Mouse (Mus musculus) hindlimb bud, embryonic 11.5 days (tissue): ENCODE measurements around the gene Cdt1.

Experiments used
- DNase-seq: peaks from one replicate; pipeline ENCODE4 v3.0.0-alpha.2; 2012; ENCODE audit warnings: low read depth, low spot score; ENCODE audit errors: extremely low spot score

Cdt1 gene

DNA sequence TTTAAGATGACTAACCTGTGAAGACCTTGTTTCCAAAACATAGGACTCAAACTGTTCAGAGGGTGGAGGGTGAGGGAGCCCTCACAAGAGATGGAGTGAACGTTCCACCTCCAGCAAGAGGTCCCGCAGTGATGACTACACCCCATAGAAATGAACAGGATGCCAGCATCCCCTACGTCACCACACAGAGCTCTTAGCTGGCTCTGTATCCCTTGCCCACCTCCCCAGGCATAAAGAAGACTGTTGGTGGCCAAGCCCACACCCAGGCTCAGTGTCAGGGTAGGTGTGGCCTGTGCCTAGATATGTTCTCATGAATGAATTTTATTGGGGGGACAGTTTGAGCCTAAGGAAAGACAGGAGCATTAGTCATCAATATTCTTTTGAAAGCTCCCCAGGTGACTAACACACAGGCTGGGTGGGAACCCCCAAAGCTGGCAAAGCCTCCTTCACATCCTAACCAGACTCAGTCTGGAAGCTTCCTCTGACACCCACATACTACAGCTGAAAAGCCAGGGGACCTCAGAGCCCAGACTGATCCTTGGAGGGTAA, 18.9 kb upstream of the Cdt1 start:
- DNase-seq: no peak

DNA sequence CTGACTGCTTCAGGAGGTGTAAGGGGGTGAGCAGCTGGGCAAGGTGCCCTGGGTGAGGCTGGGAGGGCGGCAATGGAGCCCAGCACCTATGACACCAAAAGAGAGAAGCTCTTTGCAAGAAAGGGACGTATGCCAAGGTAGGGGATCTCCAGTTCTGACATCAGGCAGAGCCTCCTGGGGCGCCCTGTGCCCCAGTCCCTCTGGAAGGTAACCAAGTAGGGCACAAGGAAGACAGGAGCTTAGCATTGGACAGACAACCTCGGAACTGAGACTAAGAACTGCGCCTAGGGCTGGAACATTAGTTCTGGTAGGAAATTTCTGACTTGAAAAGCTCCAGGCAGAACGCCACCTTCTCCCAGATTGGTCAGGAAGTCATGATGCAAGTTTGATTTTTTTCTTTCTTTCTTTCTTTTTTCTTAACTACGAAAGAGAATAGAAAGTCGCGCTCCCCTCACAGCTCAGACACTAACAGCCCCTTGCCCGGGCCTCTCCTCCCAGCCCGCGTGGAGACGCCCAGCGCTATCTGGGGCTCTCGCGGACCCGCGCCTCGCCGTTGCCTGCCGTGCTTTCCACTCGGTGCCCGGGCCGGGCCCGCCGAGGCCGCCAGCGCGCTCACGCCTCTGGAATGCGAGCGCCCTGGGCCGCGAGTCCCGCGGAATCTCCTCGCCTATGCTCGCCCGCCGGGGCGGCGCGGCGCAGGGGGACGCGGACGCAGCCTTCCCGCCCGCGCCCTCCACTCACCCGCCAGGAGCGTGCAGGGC, 17.4 kb upstream of the Cdt1 start:
- no peak for DNase-seq

- no peak for DNase-seq
These were observed 16.9 kb upstream of the Cdt1 start for GRCm38 (mm10) chr8:122550995-122551264.

- peak; percentile 71 for DNase-seq
These were observed 16.4 kb upstream of the Cdt1 start, which contains the start of gene Piezo1 for GRCm38 (mm10) chr8:122551265-122552051. Gene Piezo1 (minus strand): TSS chr8:122551329.

- DNase-seq: no peak
These were observed 13.0 kb upstream of the Cdt1 start for GRCm38 (mm10) chr8:122554786-122555185.

GRCm38 (mm10) chr8:122556030-122557009, 11.5 kb upstream of the Cdt1 start:
- no peak for DNase-seq

DNA sequence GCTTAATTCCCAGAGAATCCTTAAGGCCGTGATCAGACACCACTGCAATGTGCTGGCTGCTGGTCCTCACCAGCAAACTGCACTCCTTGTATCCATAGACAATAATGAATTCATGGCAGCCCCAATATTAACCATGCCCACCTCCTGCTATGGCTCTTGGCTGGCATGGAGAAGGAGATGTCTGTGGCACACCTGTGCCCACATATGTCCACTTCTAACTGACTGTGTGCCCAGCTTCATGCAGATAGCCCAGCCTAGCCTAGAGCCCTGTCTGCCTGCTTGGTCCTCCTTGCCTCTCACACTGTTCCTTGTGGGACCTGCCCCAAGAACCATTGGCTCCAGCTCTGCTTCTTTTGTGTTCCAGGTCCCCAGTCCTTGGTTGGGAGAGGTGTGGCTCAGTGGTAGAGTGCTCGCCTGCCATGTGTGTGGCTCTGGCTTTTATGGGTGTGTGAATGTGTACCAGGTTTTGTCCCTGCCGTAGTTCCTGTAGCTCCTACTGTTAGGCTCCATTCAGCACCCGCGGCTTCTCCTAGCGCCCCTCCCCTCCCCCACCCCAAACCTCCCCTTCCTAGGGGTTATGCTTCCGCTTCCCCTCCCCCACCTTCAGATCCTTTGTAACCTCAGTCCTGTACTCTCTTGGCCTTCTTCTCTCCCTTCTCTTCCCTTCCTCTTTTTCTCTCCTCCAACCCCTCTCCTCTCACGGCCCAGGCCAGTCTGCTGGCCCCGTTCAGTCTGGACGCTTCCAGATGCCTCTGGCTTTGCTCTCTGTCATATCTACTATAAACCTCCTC, 10.4 kb upstream of the Cdt1 start:
- DNase-seq: no peak

DNA sequence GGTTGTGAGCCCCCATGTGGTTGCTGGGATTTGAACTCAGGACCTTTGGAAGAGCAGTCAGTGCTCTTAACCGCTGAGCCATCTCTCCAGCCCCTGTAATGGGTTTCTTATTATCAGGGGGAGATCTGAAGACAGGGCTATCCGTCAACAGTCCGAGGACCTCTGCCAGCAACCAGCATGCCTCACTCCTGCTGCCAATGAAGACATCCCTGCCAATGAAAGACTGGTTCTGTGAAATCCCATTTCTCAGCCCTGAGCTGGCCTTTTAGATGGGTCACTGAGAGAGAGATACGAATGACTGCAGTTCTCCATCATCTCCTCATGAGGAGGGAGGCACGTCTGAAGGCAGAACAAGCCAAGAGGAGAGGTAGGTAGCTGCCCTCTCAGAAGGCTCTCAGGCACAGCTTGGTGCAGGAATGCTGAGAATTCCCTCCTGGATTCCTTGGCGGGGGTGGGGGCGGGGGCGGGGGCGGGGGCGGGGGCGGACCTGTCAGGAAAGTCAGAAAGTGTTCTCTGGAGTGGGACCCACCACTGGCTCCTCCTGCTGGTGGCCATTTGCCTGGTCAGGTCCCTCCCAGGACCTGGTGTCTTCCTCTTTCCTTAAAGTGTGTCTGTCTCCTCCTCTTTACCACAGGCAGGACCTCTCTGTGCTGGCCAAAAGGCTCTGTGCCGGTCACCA, 9.0 kb upstream of the Cdt1 start:
- no peak for DNase-seq

GRCm38 (mm10) chr8:122561199-122561598, 6.6 kb upstream of the Cdt1 start:
- DNase-seq: no peak

DNA sequence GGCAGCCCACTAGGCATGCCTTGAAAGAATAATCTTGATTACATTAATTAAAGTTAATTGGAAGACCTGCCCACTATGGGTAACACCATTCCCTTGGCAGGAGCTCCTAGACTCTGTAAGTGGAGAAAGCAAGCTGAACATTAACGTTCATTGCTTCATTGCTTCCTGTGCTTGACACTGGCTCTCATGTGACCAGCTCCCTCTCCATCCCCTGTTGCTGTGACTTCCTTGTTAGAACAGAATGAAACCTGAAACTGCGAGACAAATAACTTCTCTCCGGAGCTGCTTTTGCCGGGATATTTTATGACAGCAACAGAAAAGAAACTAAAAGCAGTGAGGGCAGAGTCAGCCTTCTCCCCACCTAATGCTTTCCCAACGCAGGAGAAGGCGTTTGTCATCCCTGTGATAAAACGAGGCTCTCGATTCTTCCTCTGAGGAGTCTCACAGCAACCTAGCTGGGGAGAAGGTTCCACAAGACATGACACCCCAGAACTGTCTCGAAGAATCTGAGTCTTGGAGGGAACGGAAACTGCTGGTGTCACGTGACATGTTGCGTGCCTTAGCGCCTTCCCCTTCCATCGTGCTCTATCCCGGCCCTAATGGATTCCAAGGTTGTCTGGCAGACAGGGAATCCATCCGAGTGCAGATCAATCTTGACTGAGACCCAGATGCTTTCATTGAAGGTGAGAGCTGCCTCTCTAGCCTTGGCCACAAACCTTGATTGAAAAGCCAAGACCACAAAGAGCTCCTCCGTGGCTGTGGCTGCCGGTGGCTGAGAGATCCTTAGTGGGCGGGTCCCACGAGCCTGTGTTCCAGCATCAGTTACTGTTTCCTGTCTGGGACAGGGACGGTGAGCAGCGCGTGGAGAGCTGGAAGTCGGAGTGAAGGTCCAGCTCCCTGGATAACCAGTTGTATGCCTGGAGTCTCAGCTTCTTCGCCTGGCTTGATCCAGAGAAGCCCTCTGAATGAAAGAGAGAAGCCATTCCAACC, 3.2 kb upstream of the Cdt1 start:
- DNase-seq: no peak

- DNase-seq: no peak
These were observed 1.0 kb upstream of the Cdt1 start for GRCm38 (mm10) chr8:122566766-122567165.

- no peak for DNase-seq
These were observed 292 bp downstream of the Cdt1 start for GRCm38 (mm10) chr8:122568109-122568504.

GRCm38 (mm10) chr8:122568881-122569309, 1.1 kb downstream of the Cdt1 start:
- DNase-seq: no peak

DNA sequence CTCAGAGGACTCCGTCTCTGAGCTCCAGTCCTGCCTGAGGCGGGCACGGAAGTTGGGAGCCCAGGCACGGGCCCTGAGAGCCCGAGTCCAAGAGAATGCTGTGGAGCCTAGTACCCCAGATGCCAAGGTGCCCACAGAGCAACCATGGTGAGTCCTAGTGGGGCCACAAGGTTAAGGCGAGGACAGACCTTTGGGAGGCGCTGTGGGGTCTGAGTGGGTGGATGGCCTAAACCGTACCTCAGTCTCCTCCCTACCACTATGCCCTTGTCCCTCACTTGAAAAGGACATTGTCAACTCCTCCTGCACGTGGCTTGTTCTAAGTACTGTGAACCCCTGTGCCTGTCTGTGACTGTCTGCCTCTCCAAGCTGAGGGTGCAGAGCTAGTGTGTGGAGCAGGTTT, 1.5 kb downstream of the Cdt1 start:
- no peak for DNase-seq

DNA sequence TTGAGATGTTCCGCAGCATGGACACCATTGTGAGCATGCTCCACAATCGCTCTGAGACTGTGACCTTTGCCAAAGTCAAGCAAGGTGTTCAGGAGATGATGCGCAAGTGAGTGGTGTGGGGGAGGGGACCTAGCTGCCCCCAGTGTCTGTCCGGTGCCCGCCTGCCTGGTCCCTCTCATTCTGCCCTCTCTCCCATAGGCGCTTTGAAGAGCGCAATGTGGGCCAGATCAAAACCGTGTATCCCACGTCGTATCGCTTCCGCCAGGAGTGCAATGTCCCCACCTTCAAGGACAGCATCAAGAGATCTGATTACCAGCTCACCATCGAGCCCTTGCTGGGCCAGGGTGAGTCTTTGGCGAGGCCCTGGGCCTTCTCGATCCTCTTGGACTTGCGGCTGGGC, 2.2 kb downstream of the Cdt1 start:
- no peak for DNase-seq

DNA sequence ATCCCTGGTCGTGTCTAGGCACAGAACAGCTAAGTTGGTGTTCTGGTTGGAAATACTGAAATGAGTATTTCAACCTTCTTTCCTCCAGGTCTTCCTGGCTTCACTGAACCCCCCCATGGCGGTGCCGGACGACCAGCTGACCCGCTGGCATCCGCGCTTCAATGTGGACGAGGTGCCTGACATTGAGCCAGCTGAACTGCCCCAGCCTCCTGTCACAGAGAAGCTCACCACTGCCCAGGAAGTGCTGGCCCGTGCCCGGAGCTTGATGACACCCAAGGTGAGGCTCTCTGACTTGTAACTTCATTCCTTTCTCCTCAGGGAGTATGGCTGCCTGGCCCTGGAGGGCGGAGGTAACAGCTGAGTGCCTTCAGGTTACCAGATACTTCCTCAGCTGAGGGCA, 3.3 kb downstream of the Cdt1 start:
- no peak for DNase-seq

DNA sequence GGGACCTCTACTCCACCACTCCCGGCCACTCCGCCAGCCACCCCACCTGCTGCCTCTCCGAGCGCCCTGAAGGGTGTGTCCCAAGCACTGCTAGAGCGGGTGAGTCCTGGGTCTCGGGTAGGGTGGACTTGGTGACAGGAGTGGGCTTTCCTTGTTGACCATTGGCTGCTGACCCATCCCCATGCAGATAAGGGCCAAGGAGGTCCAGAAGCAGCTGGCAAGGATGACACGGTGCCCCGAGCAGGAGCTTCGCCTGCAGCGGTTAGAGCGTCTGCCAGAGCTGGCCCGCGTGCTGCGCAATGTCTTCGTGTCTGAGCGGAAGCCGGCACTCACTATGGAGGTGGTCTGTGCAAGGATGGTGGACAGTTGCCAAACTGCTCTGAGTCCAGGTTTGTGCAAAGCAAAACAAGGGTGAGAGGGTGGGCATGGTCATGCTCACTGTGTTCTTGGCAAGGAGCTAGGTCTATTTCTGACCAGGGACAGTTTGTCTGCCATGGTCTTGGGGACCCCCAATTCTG, 4.0 kb downstream of the Cdt1 start:
- DNase-seq: no peak

DNA sequence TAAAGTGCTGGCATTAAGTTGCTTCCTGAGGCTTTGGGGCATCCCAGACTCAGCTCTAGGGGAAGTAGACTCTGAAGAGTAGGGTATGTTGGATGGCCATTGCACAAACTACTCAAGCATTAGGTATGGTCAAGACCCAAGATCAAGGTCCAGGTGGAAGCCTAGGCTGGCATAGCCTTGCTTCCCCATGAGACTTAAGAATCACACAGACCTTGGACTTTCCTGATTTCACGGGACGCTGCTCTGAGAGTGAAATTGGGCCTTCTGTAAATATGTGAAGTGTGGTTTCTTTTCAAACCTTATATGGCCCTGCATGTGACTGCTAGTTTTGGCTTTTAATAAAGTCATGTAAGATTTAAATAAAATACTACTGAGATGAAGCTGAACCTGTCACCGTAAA, 4.9 kb downstream of the Cdt1 start:
- no peak for DNase-seq
